Mouse (Mus musculus) liver, embryonic 12.5 days (tissue): ENCODE results near the gene Olfr545. TPM values are rescaled to one million over a fixed set of nuclear protein-coding genes. Genes with fewer than 3 reads are reported as not detected.
A peak's percentile ranks its signal among the peaks of the same experiment; 100 is the strongest.

Experiments used
- ATAC-seq: fragments of 200-750 bp; cut with Nextera tagmentation; 2 replicates; pipeline ENCODE4 v1.8.0; 2017; ENCODE audit warnings: moderate number of reproducible peaks, mild to moderate bottlenecking, moderate library complexity
- H3K27ac ChIP-seq: fragments of 300-500 bp; sonication (generic); 2 replicates; pipeline ENCODE4 v1.5.1; 2016; ENCODE audit warnings: mild to moderate bottlenecking
- H3K27me3 ChIP-seq: fragments of 300-500 bp; sonication (generic); replicated peaks from 2 replicates; pipeline ENCODE4 v1.6.1; 2016; ENCODE audit warnings: mild to moderate bottlenecking, moderate library complexity
- H3K36me3 ChIP-seq: fragments of 300-500 bp; sonication (generic); 2 replicates; pipeline ENCODE4 v1.6.1; 2016; ENCODE audit warnings: mild to moderate bottlenecking, moderate library complexity
- H3K4me1 ChIP-seq: fragments of 300-500 bp; sonication (generic); 2 replicates; pipeline ENCODE4 v1.6.1; 2016
- H3K4me2 ChIP-seq: fragments of 300-500 bp; sonication (generic); 2 replicates; pipeline ENCODE4 v1.6.1; 2016; ENCODE audit warnings: mild to moderate bottlenecking, moderate library complexity
- H3K4me3 ChIP-seq: fragments of 300-500 bp; sonication (generic); 2 replicates; pipeline ENCODE4 v1.5.1; 2016; ENCODE audit warnings: mild to moderate bottlenecking, moderate library complexity
- H3K9ac ChIP-seq: fragments of 300-500 bp; sonication (generic); 2 replicates; pipeline ENCODE4 v1.6.1; 2016; ENCODE audit warnings: mild to moderate bottlenecking, moderate library complexity
- H3K9me3 ChIP-seq: fragments of 300-500 bp; sonication (generic); replicated peaks from 2 replicates; pipeline ENCODE4 v1.6.1; 2016; ENCODE audit warnings: mild to moderate bottlenecking, moderate library complexity
- WGBS: fragments of 180-500 bp; shearing (Covaris S2); methylation state at CpG from one replicate; pipeline ENCODE4 v1.1.7; 2016; ENCODE audit not compliant: insufficient replicate concordance; 5-methylcytosine and 5-hydroxymethylcytosine counted together
- polyA plus RNA-seq: library from polyadenylated mRNA; unstranded; fragments of >200 nt; fragmentation: Nextera tagmentation; extraction: Ambion mirVana; gene quantifications from 2 replicates; pipeline ENCODE4 v1.2.1, GENCODE M21; 2016

Olfr545 gene
- not detected in 2 replicates for polyA plus RNA-seq

DNA sequence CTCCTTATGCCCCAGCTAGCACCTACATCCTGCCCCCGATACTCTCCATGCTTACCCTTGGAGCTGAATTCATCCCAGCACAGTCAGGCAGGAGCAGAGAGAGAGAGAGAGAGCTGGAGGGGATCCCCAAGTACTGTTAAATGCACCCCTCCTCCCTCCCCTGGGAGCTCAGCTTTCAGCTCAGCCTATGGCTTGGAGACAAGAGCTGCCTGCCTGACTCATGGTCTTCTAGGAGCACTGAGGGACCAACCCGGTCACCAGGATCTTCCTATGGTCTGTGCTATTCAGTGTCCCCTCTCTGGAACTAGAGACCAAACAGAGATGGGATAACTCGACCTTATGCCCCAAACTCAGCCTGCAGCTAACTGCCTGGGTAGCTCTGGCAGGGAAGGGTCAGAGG is at the start of gene Olfr545:
Olfr545 (minus strand) TSS at position 101 of the 400 bp plus-strand sequence.
- no peak within 1 kb of the TSS for H3K27ac ChIP-seq
- H3K27me3 ChIP-seq, result no peaks in the 10 kb centered on the region; the same call in 1 of the 2 replicates
- no peak within 1 kb of the TSS for H3K4me3 ChIP-seq
- H3K9me3 ChIP-seq, result no peaks in the 10 kb centered on the region
- H3K4me1 ChIP-seq, result no peaks in the 10 kb centered on the region
- no peak within 1 kb of the TSS for H3K4me2 ChIP-seq
- 48% methylated on average over 3 of the region's 3 CpGs for WGBS
- no peak within 1 kb of the TSS for H3K9ac ChIP-seq
- no peak for ATAC-seq
- no peaks in the 10 kb centered on the region for H3K36me3 ChIP-seq

DNA sequence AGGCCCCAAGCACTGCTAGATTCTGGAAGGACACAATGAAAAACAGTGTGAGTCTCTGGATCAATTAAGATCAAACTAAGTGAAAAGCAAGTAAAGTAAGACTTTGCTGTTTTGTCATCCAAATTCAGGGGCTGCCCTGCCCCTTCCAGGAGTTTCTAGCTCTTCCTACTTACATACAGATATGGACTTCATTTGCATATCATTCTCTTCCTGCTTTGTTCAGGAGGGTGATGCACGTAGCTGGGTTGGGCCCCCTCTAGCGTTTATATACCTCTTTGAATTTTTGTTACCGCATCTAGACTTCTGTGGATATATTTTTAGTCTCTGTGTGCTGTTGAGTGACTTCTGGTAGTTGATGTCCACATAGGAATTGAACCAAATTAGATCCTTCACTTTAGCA is 41.9 kb upstream of the Olfr545 start:
- 36% methylated on average over 3 of the region's 3 CpGs for WGBS
- Histone ChIP-seq H3K4me3 (no peak overlapping the region), H3K27me3 (no peaks in the 10 kb centered on the region; the same call in 1 of the 2 replicates), H3K9ac (no peak overlapping the region), H3K27ac (no peak overlapping the region), H3K4me1 (no peaks in the 10 kb centered on the region), H3K36me3 (no peaks in the 10 kb centered on the region), H3K9me3 (no peaks in the 10 kb centered on the region), H3K4me2 (no peak overlapping the region)
- no peak for ATAC-seq

DNA sequence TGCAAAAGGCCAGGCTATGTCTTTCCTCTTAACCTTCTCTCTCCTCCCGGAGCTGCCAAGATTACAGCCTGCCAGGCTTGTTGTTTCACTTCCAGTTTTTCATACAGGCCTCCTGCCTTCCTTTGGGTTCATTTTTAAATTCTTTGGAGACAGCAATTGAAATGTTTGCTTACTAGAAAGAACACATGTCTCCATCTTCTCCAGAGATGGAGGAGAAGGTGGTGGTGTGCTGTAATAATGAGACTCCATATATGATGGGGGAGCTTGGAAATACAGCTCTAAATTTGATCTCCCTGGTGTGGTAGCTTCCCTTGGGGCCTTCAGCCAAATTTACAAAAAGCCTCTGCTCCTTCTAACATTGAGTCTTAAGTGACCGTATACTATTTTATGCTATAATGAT is 41.2 kb upstream of the Olfr545 start, which contains the start of gene Olfr548-ps1:
Olfr548-ps1 (plus strand) TSS at position 301 of the 400 bp plus-strand sequence.
- no peak within 1 kb of the TSS for H3K4me3 ChIP-seq
- ATAC-seq, result no peak
- H3K9me3 ChIP-seq, result no peaks in the 10 kb centered on the region
- H3K4me1 ChIP-seq, result no peaks in the 10 kb centered on the region
- WGBS, result 72% methylated on average over 2 of the region's 2 CpGs
- H3K36me3 ChIP-seq, result no peaks in the 10 kb centered on the region
- no peaks in the 10 kb centered on the region for H3K27me3 ChIP-seq
- no peak within 1 kb of the TSS for H3K4me2 ChIP-seq
- no peak within 1 kb of the TSS for H3K27ac ChIP-seq
- H3K9ac ChIP-seq, result no peak within 1 kb of the TSS

DNA sequence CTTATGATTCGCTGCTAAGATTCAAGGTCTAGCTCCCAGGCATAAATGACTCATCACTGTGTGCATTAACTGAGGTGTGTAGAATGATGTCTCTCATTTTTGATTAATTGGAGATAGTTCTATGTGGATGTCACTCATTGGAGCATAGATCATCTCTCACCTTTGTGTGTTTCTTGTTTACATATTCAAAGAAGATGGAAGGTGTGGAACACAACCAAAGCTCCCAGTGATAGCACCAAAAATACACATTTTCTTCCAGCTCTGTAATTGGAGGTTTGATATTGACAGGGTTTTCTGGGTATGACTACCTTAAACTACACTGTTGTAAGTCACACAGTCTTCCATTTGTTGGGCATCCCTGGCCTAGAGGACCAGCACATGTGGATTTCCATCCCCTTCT is 35.1 kb upstream of the Olfr545 start, which contains the start of gene Olfr547:
Olfr547 (plus strand) TSS at position 301 of the 400 bp plus-strand sequence.
- no peaks in the 10 kb centered on the region for H3K27me3 ChIP-seq
- WGBS, result 63% methylated on average over 1 of the region's 1 CpGs
- no peaks in the 10 kb centered on the region for H3K9me3 ChIP-seq
- no peak within 1 kb of the TSS for H3K4me2 ChIP-seq
- H3K4me1 ChIP-seq, result no peaks in the 10 kb centered on the region
- H3K4me3 ChIP-seq, result no peak within 1 kb of the TSS
- no peak within 1 kb of the TSS for H3K9ac ChIP-seq
- no peak within 1 kb of the TSS for H3K27ac ChIP-seq
- ATAC-seq, result no peak
- H3K36me3 ChIP-seq, result no peaks in the 10 kb centered on the region

DNA sequence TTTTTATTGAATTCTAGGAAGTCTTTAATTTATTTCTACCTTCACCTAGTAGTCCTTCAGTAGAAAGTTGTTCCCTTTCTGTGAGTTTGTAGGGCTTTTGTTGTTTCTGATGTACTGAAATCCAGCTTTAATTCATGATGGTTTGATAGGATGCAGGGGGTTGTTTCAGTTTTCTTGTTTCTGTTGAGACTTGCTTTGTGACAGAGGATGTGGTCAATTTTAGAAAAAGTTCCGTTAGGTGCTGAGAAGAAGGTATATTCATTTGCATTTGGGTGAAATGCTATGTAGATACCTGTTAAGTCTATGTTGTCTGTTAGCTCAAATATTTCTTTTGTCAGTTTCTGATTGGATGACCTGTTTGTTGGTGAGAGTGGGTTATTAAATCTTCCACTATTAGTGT is 29.7 kb upstream of the Olfr545 start:
- 63% methylated on average over 1 of the region's 1 CpGs for WGBS

DNA sequence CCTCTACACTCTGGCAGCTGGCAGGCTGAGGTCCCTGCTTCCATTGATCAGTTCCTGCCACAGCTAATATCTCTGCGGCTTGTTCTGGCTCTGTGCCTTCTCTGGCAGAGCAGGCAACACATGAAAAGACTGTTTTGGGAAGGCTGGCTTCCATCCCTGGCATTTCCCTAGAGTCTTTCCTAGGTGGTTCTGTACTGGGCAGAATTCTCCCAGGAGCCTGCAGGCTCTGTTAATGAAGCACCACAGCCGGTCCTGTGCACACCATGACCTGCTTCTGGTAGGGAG is 17.6 kb upstream of the Olfr545 start:
- ATAC-seq, result no peak
- 64% methylated on average over 2 of the region's 2 CpGs for WGBS
- peaks cover 45% of the 10 kb centered on the region for H3K27me3 ChIP-seq

More for the DNA sequence above, 29.7 kb upstream of the Olfr545 start:
- Histone ChIP-seq H3K4me2 (no peak overlapping the region), H3K9ac (no peak overlapping the region), H3K4me1 (no peaks in the 10 kb centered on the region), H3K9me3 (no peaks in the 10 kb centered on the region), H3K27ac (no peak overlapping the region), H3K4me3 (no peak overlapping the region), H3K27me3 (no peaks in the 10 kb centered on the region), H3K36me3 (no peaks in the 10 kb centered on the region)
- no peak for ATAC-seq

DNA sequence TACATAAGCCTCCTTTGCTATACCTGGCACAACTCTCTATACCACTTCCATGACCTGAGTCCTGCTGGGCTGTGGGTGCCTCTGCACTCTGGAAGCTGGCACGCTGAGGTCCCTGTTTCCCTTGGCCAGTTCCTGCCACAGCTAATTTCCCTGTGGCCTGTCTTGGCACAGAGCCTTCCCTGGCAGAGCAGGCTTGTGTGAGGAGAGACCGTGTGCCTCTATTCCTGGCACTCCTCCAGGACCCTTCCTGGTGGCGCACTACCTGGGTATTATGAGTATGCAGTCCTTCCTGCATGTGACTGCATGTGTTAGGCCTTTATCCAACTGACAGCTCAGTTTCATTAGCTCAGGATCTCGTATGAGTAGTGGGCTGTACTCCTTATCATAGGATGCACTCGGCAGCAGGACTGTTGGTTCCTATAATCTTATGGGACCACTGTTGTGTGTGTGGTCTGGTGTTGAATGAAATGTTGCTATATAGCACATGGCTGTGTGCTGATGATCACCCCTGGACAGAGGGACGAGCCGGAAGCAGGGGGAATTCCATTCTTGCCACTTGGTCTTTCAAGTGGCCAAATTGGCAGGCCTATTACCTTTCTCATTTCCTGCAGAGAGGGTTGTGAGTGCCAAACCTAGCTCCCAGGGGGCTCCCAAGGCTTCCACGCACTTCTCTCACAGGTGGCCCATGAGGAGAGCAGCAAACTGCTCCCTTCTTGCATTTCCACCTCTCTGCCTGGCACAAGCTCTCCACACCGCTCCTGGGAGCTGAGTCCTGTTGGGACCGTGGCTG is 17.1 kb upstream of the Olfr545 start:
- Histone ChIP-seq H3K36me3 (no peaks in the 10 kb centered on the region), H3K27me3 (peaks cover 50% of the 10 kb centered on the region), H3K4me3 (no peak overlapping the region), H3K9ac (no peak overlapping the region), H3K4me1 (peaks cover 8% of the 10 kb centered on the region; the same call in 1 of the 2 replicates), H3K9me3 (no peaks in the 10 kb centered on the region), H3K27ac (no peak overlapping the region), H3K4me2 (no peak overlapping the region)
- no peak for ATAC-seq
- 54% methylated on average over 10 of the region's 10 CpGs for WGBS

More for the DNA sequence above, 17.6 kb upstream of the Olfr545 start:
- Histone ChIP-seq H3K4me2 (no peak overlapping the region), H3K9me3 (no peaks in the 10 kb centered on the region), H3K9ac (no peak overlapping the region), H3K4me1 (peaks cover 8% of the 10 kb centered on the region; the same call in 1 of the 2 replicates), H3K4me3 (no peak overlapping the region), H3K27ac (no peak overlapping the region), H3K36me3 (no peaks in the 10 kb centered on the region)

DNA sequence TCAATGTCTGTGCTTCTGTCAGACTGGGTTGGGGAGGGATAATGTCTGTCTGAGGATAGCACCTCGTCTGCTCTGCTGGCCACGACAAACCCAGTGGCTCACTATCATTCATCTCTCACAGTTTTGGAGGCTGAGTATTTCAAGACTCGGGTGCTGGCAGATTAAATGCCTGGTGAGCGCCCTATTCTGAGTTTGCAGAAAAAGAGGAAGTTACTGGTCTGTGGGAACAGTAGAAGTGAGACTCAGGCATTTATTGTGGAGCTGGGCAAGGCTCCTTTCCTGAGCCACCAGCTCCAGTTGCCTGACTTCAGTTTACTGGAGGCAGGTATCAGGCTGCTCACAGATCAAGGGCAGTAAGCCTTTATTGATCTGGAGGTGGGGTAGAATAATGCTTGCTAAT is 14.8 kb upstream of the Olfr545 start:
- Histone ChIP-seq H3K27ac (no peak overlapping the region), H3K36me3 (no peaks in the 10 kb centered on the region), H3K4me2 (no peak overlapping the region), H3K4me1 (peaks cover 8% of the 10 kb centered on the region; the same call in 1 of the 2 replicates), H3K9me3 (no peaks in the 10 kb centered on the region), H3K4me3 (no peak overlapping the region), H3K27me3 (peaks cover 56% of the 10 kb centered on the region), H3K9ac (no peak overlapping the region)
- no peak for ATAC-seq
- 9% methylated on average over 4 of the region's 4 CpGs for WGBS

DNA sequence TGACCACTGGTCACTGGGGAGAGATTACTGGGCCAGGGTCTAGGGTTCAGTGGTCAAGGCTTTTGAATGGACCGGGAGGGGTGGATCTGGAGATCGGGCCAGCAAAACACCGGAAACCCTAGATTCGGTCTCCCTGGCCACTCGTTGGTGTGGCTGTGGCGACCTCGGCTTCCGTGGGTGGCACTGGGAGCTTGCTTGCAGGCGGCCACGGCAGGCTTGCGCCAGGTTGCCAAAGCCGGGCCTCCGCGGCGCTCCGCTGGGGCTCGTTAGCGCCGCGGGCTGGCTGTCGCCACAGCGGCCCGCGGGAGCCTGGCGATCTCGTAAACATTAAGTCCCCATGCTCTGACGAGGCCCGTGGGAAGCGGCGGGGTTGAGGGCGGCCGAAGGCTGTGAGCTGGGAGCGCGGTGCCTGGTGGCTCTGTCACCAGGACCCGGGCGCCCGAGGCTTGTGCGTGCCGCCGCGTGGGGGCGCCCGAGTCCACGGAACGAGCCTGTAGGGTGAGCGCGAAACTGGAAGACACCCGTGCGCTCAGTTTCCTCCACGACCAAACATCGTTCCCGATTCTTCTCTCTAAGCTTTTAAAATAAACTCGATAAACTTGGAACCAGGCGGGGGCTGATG is 13.6 kb upstream of the Olfr545 start:
- Histone ChIP-seq H3K27ac (no peak overlapping the region), H3K4me3 (peak overlapping the region; percentile 55), H3K4me2 (peak overlapping the region; percentile 82), H3K9me3 (no peaks in the 10 kb centered on the region), H3K27me3 (peaks cover 56% of the 10 kb centered on the region), H3K9ac (peak overlapping the region; percentile 63), H3K36me3 (no peaks in the 10 kb centered on the region), H3K4me1 (peaks cover 8% of the 10 kb centered on the region; the same call in 1 of the 2 replicates)
- ATAC-seq, result peak; percentile 84
- 2% methylated on average over 54 of the region's 54 CpGs for WGBS

DNA sequence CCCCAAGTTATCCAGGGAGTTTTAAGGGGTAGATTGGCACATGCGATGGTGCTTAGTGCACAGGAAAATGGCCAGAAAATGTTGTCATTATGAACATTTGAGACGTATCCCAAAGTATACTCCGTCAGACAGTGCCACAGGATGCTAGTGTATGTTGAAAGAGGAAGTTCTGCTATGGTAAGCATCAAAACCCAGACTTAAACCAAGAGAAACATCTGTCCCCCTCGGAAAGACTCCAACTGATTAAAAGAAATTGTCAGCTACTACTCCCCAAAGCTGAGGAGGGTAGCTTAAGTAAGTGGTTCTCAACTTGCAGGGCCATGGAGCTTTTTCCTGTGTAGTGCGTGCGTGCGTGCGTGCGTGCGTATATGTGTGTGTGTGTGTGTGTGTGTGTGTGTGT is 12.6 kb upstream of the Olfr545 start:
- Histone ChIP-seq H3K9me3 (no peaks in the 10 kb centered on the region), H3K4me1 (peaks cover 8% of the 10 kb centered on the region; the same call in 1 of the 2 replicates), H3K4me3 (no peak overlapping the region), H3K9ac (no peak overlapping the region), H3K36me3 (no peaks in the 10 kb centered on the region), H3K27me3 (peaks cover 55% of the 10 kb centered on the region), H3K27ac (no peak overlapping the region), H3K4me2 (no peak overlapping the region)
- WGBS, result 74% methylated on average over 10 of the region's 10 CpGs
- no peak for ATAC-seq

DNA sequence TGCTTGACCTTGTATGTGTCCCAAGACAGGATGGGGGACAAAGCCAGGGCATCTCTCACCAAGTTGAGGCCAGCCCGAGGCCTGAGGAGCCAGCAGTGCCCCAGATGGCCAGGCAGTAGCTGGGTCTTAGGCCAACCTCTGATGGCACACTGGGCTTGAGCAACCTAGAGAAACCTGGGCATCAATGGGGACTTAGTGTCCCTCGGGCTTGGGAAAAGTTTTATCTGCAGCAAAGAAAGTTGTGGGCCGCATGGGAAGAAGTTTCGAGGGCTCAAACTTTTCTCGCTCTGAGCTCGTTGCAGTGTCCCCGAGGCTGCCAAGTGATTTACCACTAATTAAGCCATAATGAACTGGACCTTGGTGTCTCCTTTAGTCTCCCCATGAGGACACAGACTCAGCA is 10.4 kb upstream of the Olfr545 start:
- Histone ChIP-seq H3K4me2 (no peak overlapping the region), H3K36me3 (no peaks in the 10 kb centered on the region), H3K4me3 (no peak overlapping the region), H3K27ac (no peak overlapping the region), H3K4me1 (peaks cover 8% of the 10 kb centered on the region; the same call in 1 of the 2 replicates), H3K9ac (no peak overlapping the region), H3K27me3 (peaks cover 39% of the 10 kb centered on the region), H3K9me3 (no peaks in the 10 kb centered on the region)
- ATAC-seq, result no peak
- 64% methylated on average over 7 of the region's 7 CpGs for WGBS

DNA sequence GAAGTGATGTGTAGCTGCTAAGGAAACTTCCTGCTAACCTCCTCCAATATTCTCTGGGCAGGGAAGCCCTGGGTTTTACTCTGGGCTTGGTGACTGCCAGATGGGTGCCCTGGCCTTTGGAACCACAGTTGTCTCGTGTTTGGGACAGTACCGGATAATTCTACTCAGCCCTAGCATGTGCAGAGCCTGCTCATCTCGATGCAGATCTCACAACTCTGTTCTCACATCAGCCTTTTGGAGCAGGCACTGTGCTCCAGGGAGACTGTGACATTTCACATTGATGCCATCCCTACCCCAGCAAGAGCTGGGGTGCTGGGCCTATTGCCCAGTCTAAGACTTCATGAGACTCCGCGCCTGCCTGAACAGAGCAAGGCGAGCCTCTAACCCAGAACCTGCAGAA is 9.3 kb upstream of the Olfr545 start:
- Histone ChIP-seq H3K9me3 (no peaks in the 10 kb centered on the region), H3K27me3 (peaks cover 28% of the 10 kb centered on the region), H3K4me2 (no peak overlapping the region), H3K4me3 (no peak overlapping the region), H3K4me1 (peaks cover 8% of the 10 kb centered on the region; the same call in 1 of the 2 replicates), H3K9ac (no peak overlapping the region), H3K27ac (no peak overlapping the region), H3K36me3 (no peaks in the 10 kb centered on the region)
- 75% methylated on average over 6 of the region's 6 CpGs for WGBS
- no peak for ATAC-seq
